Mouse (Mus musculus): ENCODE results near the gene Ythdf1. TPM values are rescaled to one million over a fixed set of nuclear protein-coding genes. Genes with fewer than 3 reads are reported as not detected.

Gene Ythdf1
- polyA plus RNA-seq, 1 experiment from 2014 or later, result 27.1 TPM

GRCm38 (mm10) chr2:180954061-180955047, 33.6 kb upstream of the Ythdf1 start, which contains the start of gene Nkain4:
Gene Nkain4 (minus strand): TSS chr2:180954699.
- ATAC-seq (ENCODE audit: insufficient number of reproducible peaks, insufficient read depth, low FRiP score, low read depth), result peak; percentile 93
- Histone ChIP-seq H3K9me3 (ENCODE audit: control insufficient read depth, low read depth, low read length) (no peaks in the 10 kb centered on the region), H3K27ac (ENCODE audit: low read length) (peak within 1 kb of the TSS; percentile 89), H3K36me3 (ENCODE audit: control insufficient read depth, insufficient read depth, low read length) (no peaks in the 10 kb centered on the region), H3K27me3 (ENCODE audit: control insufficient read depth, insufficient read depth, low read length) (no peaks in the 10 kb centered on the region), H3K4me1 (ENCODE audit: control insufficient read depth, insufficient read depth, low read length) (peaks cover 31% of the 10 kb centered on the region), H3K4me2 (replicated peaks; ENCODE audit: low read depth, low read length) (peak within 1 kb of the TSS; percentile 75), H3K4me3 (ENCODE audit: low read depth, low read length) (peak within 1 kb of the TSS; percentile 57), H3K9ac (replicated peaks; ENCODE audit: low read depth, low read length) (peak within 1 kb of the TSS; percentile 53)
- under 1% methylated on average over 52 of the region's 52 CpGs for WGBS

GRCm38 (mm10) chr2:180953638-180954037, 32.9 kb upstream of the Ythdf1 start:
- no peaks in the 10 kb centered on the region for H3K36me3 ChIP-seq (ENCODE audit: control insufficient read depth, insufficient read depth, low read length)
- peak overlapping the region; percentile 57 for H3K4me3 ChIP-seq (ENCODE audit: low read depth, low read length)
- H3K4me2 ChIP-seq (replicated peaks; ENCODE audit: low read depth, low read length), result peak overlapping the region; percentile 75
- peak overlapping the region; percentile 53 for H3K9ac ChIP-seq (replicated peaks; ENCODE audit: low read depth, low read length)
- WGBS, result 18% methylated on average over 2 of the region's 2 CpGs
- peak overlapping the region; percentile 89 for H3K27ac ChIP-seq (ENCODE audit: low read length)
- ATAC-seq (ENCODE audit: insufficient number of reproducible peaks, insufficient read depth, low FRiP score, low read depth), result no peak
- H3K4me1 ChIP-seq (ENCODE audit: control insufficient read depth, insufficient read depth, low read length), result peaks cover 31% of the 10 kb centered on the region
- H3K27me3 ChIP-seq (ENCODE audit: control insufficient read depth, insufficient read depth, low read length), result no peaks in the 10 kb centered on the region
- no peaks in the 10 kb centered on the region for H3K9me3 ChIP-seq (ENCODE audit: control insufficient read depth, low read depth, low read length)

- no peaks in the 10 kb centered on the region for H3K9me3 ChIP-seq (ENCODE audit: control insufficient read depth, low read depth, low read length)
- H3K27me3 ChIP-seq (ENCODE audit: control insufficient read depth, insufficient read depth, low read length), result no peaks in the 10 kb centered on the region
- H3K27ac ChIP-seq (ENCODE audit: low read length), result peak overlapping the region; percentile 89
- H3K4me2 ChIP-seq (replicated peaks; ENCODE audit: low read depth, low read length), result peak overlapping the region; percentile 75
- WGBS, result 13% methylated on average over 9 of the region's 9 CpGs
- H3K4me3 ChIP-seq (ENCODE audit: low read depth, low read length), result peak overlapping the region; percentile 57
- no peak for ATAC-seq (ENCODE audit: insufficient number of reproducible peaks, insufficient read depth, low FRiP score, low read depth)
- H3K4me1 ChIP-seq (ENCODE audit: control insufficient read depth, insufficient read depth, low read length), result peaks cover 31% of the 10 kb centered on the region
- H3K9ac ChIP-seq (replicated peaks; ENCODE audit: low read depth, low read length), result 0 out of 2 replicates have a peak overlapping the region, but pooled peaks have one; percentile 25
- no peaks in the 10 kb centered on the region for H3K36me3 ChIP-seq (ENCODE audit: control insufficient read depth, insufficient read depth, low read length)
Observed at GRCm38 (mm10) chr2:180952731-180953171, 32.0 kb upstream of the Ythdf1 start.

- Histone ChIP-seq H3K36me3 (ENCODE audit: control insufficient read depth, insufficient read depth, low read length) (no peaks in the 10 kb centered on the region), H3K9ac (replicated peaks; ENCODE audit: low read depth, low read length) (no peak overlapping the region), H3K9me3 (ENCODE audit: control insufficient read depth, low read depth, low read length) (no peaks in the 10 kb centered on the region), H3K27ac (ENCODE audit: low read length) (no peak overlapping the region), H3K4me3 (ENCODE audit: low read depth, low read length) (no peak overlapping the region), H3K4me1 (ENCODE audit: control insufficient read depth, insufficient read depth, low read length) (peaks cover 25% of the 10 kb centered on the region), H3K27me3 (ENCODE audit: control insufficient read depth, insufficient read depth, low read length) (no peaks in the 10 kb centered on the region), H3K4me2 (replicated peaks; ENCODE audit: low read depth, low read length) (no peak overlapping the region)
- ATAC-seq (ENCODE audit: insufficient number of reproducible peaks, insufficient read depth, low FRiP score, low read depth), result no peak
- WGBS, result 26% methylated on average over 1 of the region's 1 CpGs
Observed at GRCm38 (mm10) chr2:180949947-180950346, 29.2 kb upstream of the Ythdf1 start.

GRCm38 (mm10) chr2:180941869-180942268, 21.1 kb upstream of the Ythdf1 start:
- peaks cover 3% of the 10 kb centered on the region; the same call in 1 of the 2 replicates for H3K36me3 ChIP-seq (ENCODE audit: control insufficient read depth, insufficient read depth, low read length)
- no peak overlapping the region for H3K9ac ChIP-seq (replicated peaks; ENCODE audit: low read depth, low read length)
- no peaks in the 10 kb centered on the region for H3K9me3 ChIP-seq (ENCODE audit: control insufficient read depth, low read depth, low read length)
- no peak overlapping the region for H3K4me2 ChIP-seq (replicated peaks; ENCODE audit: low read depth, low read length)
- no peak overlapping the region for H3K27ac ChIP-seq (ENCODE audit: low read length)
- no peaks in the 10 kb centered on the region for H3K27me3 ChIP-seq (ENCODE audit: control insufficient read depth, insufficient read depth, low read length)
- ATAC-seq (ENCODE audit: insufficient number of reproducible peaks, insufficient read depth, low FRiP score, low read depth), result no peak
- H3K4me1 ChIP-seq (ENCODE audit: control insufficient read depth, insufficient read depth, low read length), result no peaks in the 10 kb centered on the region
- no peak overlapping the region for H3K4me3 ChIP-seq (ENCODE audit: low read depth, low read length)

GRCm38 (mm10) chr2:180940187-180940586, 19.4 kb upstream of the Ythdf1 start:
- Histone ChIP-seq H3K4me3 (ENCODE audit: low read depth, low read length) (no peak overlapping the region), H3K36me3 (ENCODE audit: control insufficient read depth, insufficient read depth, low read length) (peaks cover 3% of the 10 kb centered on the region; the same call in 1 of the 2 replicates), H3K27me3 (ENCODE audit: control insufficient read depth, insufficient read depth, low read length) (no peaks in the 10 kb centered on the region), H3K4me2 (replicated peaks; ENCODE audit: low read depth, low read length) (no peak overlapping the region), H3K27ac (ENCODE audit: low read length) (no peak overlapping the region), H3K9me3 (ENCODE audit: control insufficient read depth, low read depth, low read length) (no peaks in the 10 kb centered on the region), H3K9ac (replicated peaks; ENCODE audit: low read depth, low read length) (no peak overlapping the region), H3K4me1 (ENCODE audit: control insufficient read depth, insufficient read depth, low read length) (no peaks in the 10 kb centered on the region)
- no peak for ATAC-seq (ENCODE audit: insufficient number of reproducible peaks, insufficient read depth, low FRiP score, low read depth)

GRCm38 (mm10) chr2:180932418-180932817, 11.7 kb upstream of the Ythdf1 start:
- Histone ChIP-seq H3K27me3 (ENCODE audit: control insufficient read depth, insufficient read depth, low read length) (no peaks in the 10 kb centered on the region), H3K4me2 (replicated peaks; ENCODE audit: low read depth, low read length) (no peak overlapping the region), H3K27ac (ENCODE audit: low read length) (no peak overlapping the region), H3K9ac (replicated peaks; ENCODE audit: low read depth, low read length) (no peak overlapping the region), H3K36me3 (ENCODE audit: control insufficient read depth, insufficient read depth, low read length) (no peaks in the 10 kb centered on the region; the same call in 1 of the 2 replicates), H3K4me3 (ENCODE audit: low read depth, low read length) (no peak overlapping the region), H3K9me3 (ENCODE audit: control insufficient read depth, low read depth, low read length) (no peaks in the 10 kb centered on the region), H3K4me1 (ENCODE audit: control insufficient read depth, insufficient read depth, low read length) (no peaks in the 10 kb centered on the region)
- WGBS, result 59% methylated on average over 1 of the region's 1 CpGs
- no peak for ATAC-seq (ENCODE audit: insufficient number of reproducible peaks, insufficient read depth, low FRiP score, low read depth)

GRCm38 (mm10) chr2:180928723-180929122, 8.0 kb upstream of the Ythdf1 start, which contains the start of gene Birc7:
Gene Birc7 (plus strand): TSS chr2:180929023.
- Histone ChIP-seq H3K27ac (ENCODE audit: low read length) (no peak within 1 kb of the TSS), H3K4me3 (ENCODE audit: low read depth, low read length) (no peak within 1 kb of the TSS), H3K4me1 (ENCODE audit: control insufficient read depth, insufficient read depth, low read length) (no peaks in the 10 kb centered on the region), H3K9me3 (ENCODE audit: control insufficient read depth, low read depth, low read length) (no peaks in the 10 kb centered on the region), H3K9ac (replicated peaks; ENCODE audit: low read depth, low read length) (no peak within 1 kb of the TSS), H3K36me3 (ENCODE audit: control insufficient read depth, insufficient read depth, low read length) (no peaks in the 10 kb centered on the region), H3K27me3 (ENCODE audit: control insufficient read depth, insufficient read depth, low read length) (no peaks in the 10 kb centered on the region), H3K4me2 (replicated peaks; ENCODE audit: low read depth, low read length) (no peak within 1 kb of the TSS)
- 54% methylated on average over 4 of the region's 4 CpGs for WGBS
- ATAC-seq (ENCODE audit: insufficient number of reproducible peaks, insufficient read depth, low FRiP score, low read depth), result no peak

All from stomach, embryonic 14.5 days (tissue).